9 mouse cellular contexts compared by ENCODE assay signal in genomic region chr9:14574760-14575399, GRCm38 (mm10).
DNase-seq lines count a peak whose midpoint lies in the region; ATAC-seq and TF ChIP-seq lines count a peak whose summit lies in the region.
"Had no signal": no experiment of that assay in that cellular context is flagged by ENCODE, and none has a peak within 500 bp of the region (broad histone marks: within the 10 kb centered on the region; RNA-seq: fewer than 3 reads in every experiment).

No protein-coding gene starts in this region.

- H3K4me2 ChIP-seq in heart, embryonic 13.5 days = no peak overlapping the region
- H3K4me2 ChIP-seq in midbrain, embryonic 14.5 days (ENCODE audit: low read length) = no peak overlapping the region

- H3K4me3 ChIP-seq in heart, embryonic 13.5 days = no peak overlapping the region
- H3K4me3 ChIP-seq in kidney, adult 2 months (ENCODE audit: insufficient read depth, low read depth, low read length) = no peak overlapping the region
- H3K4me3 ChIP-seq in midbrain, embryonic 14.5 days (replicated peaks; ENCODE audit: low read depth, low read length) = no peak overlapping the region
- H3K4me3 ChIP-seq in thymus, adult 2 months (ENCODE audit: control insufficient read depth, insufficient read depth, low read length) = no peak overlapping the region

- no peak for DNase-seq in heart, postnatal 14 days
- DNase-seq in cerebellum, postnatal 10 days = peak; percentile 36 to 63
- peak; percentile 74 for DNase-seq in kidney, adult 2 months
- DNase-seq in midbrain, embryonic 14.5 days = peak; percentile 13
- no peak for DNase-seq in spleen, adult 12 weeks (ENCODE audit: low spot score)
- DNase-seq in thymus, adult 2 months = no peak

- 65% methylated on average over 12 of the region's 12 CpGs for WGBS in heart, embryonic 13.5 days
- 52% methylated on average over 12 of the region's 12 CpGs for WGBS in kidney, adult 2 months
- WGBS in midbrain, embryonic 14.5 days = 82% methylated on average over 12 of the region's 12 CpGs
- WGBS in thymus, adult 2 months = 70% methylated on average over 12 of the region's 12 CpGs

- peaks cover 49% of the 10 kb centered on the region for H3K4me1 ChIP-seq in heart, embryonic 13.5 days
- no peaks in the 10 kb centered on the region for H3K4me1 ChIP-seq in kidney, adult 2 months (ENCODE audit: control insufficient read depth, insufficient read depth, low read length)
- no peaks in the 10 kb centered on the region for H3K4me1 ChIP-seq in midbrain, embryonic 14.5 days (ENCODE audit: control insufficient read depth, insufficient read depth, low read length)
- no peaks in the 10 kb centered on the region for H3K4me1 ChIP-seq in thymus, adult 2 months (replicated peaks; ENCODE audit: control insufficient read depth, insufficient read depth, low read length)

- ATAC-seq in heart, embryonic 13.5 days (ENCODE audit: extremely low read depth, insufficient number of reproducible peaks, low FRiP score, low TSS enrichment) = no peak
- ATAC-seq in midbrain, embryonic 14.5 days (ENCODE audit: low FRiP score, low TSS enrichment) = 0 out of 2 replicates have a peak, but pooled peaks have one; percentile 27
- no peak for ATAC-seq in erythroblast, adult 5-6 weeks (replicated peaks; ENCODE audit: low FRiP score, poor library complexity, severe bottlenecking)

- no peaks in the 10 kb centered on the region for H3K9me3 ChIP-seq in heart, embryonic 13.5 days
- no peaks in the 10 kb centered on the region for H3K9me3 ChIP-seq in midbrain, embryonic 14.5 days (ENCODE audit: control insufficient read depth, low read length)
- H3K9me3 ChIP-seq: G1E had no signal

- no peak for TF ChIP-seq POLR2A in kidney, adult 2 months (IDR thresholded peaks at IDR 0.05; ENCODE audit: low read depth, low read length)
- no peak for TF ChIP-seq POLR2A in thymus, adult 2 months (IDR thresholded peaks at IDR 0.05; ENCODE audit: control insufficient read depth, extremely low read depth, insufficient read depth, low read length, poor library complexity)

- intact Hi-C loops in heart, postnatal 14 days (cut with DNase I) = no loop called here

- peak overlapping the region; percentile 36; the same call in 1 of the 2 replicates for H3K27ac ChIP-seq in heart, embryonic 13.5 days (replicated peaks)
- peak overlapping the region; percentile 37 for H3K27ac ChIP-seq in kidney, adult 2 months (ENCODE audit: insufficient read depth, low read depth, low read length)
- peak overlapping the region; percentile 8; the same call in 1 of the 2 replicates for H3K27ac ChIP-seq in midbrain, embryonic 14.5 days (replicated peaks; ENCODE audit: low read depth, low read length)
- no peak overlapping the region for H3K27ac ChIP-seq in thymus, adult 2 months (ENCODE audit: control insufficient read depth, insufficient read depth, low read length)

- no peak for TF ChIP-seq CTCF in kidney, adult 2 months (conservative IDR thresholded peaks at IDR 0.05; ENCODE audit: insufficient read depth, insufficient read length, low read depth, low read length)
- no peak for TF ChIP-seq CTCF in thymus, adult 2 months (IDR thresholded peaks at IDR 0.05; ENCODE audit: borderline replicate concordance, control insufficient read depth, extremely low read depth, insufficient read depth, low read length, poor library complexity)

- H3K36me3 ChIP-seq in heart, embryonic 13.5 days = peaks cover 52% of the 10 kb centered on the region
- no peaks in the 10 kb centered on the region; the same call in 1 of the 2 replicates for H3K36me3 ChIP-seq in kidney, adult 2 months (ENCODE audit: control insufficient read depth, insufficient read depth, low read length)
- H3K36me3 ChIP-seq in midbrain, embryonic 14.5 days (ENCODE audit: control insufficient read depth, insufficient read depth, low read length) = peaks cover 40% of the 10 kb centered on the region
- no peaks in the 10 kb centered on the region for H3K36me3 ChIP-seq in thymus, adult 2 months (ENCODE audit: control insufficient read depth, insufficient read depth, low read length)
- H3K36me3 ChIP-seq: G1E had no signal

- H3K9ac ChIP-seq in heart, embryonic 13.5 days = no peak overlapping the region
- H3K9ac ChIP-seq in midbrain, embryonic 14.5 days (replicated peaks; ENCODE audit: low read length) = no peak overlapping the region

- H3K27me3 ChIP-seq in heart, embryonic 13.5 days (replicated peaks) = no peaks in the 10 kb centered on the region
- no peaks in the 10 kb centered on the region for H3K27me3 ChIP-seq in kidney, adult 2 months (replicated peaks; ENCODE audit: control insufficient read depth, insufficient read depth, low read length)
- H3K27me3 ChIP-seq in midbrain, embryonic 14.5 days (ENCODE audit: control insufficient read depth, insufficient read depth, low read length) = no peaks in the 10 kb centered on the region
- no peaks in the 10 kb centered on the region for H3K27me3 ChIP-seq in thymus, adult 2 months (ENCODE audit: control insufficient read depth, insufficient read depth, low read length)

Comparison
In these comparisons a context has a peak if more than half of its experiments do, and no peak if none do; other contexts are left out.
1. DNase-seq: peak in cerebellum, postnatal 10 days (2 of 2), kidney, adult 2 months (single experiment) and midbrain, embryonic 14.5 days (single experiment); none in heart, postnatal 14 days (0 of 2), spleen, adult 12 weeks (single experiment) and thymus, adult 2 months (single experiment).